Mouse (Mus musculus) ovary, postnatal 14 days (tissue): ENCODE results near the gene Pqlc2.

Source experiments
- DNase-seq: peaks from one replicate; pipeline ENCODE4 v3.0.0; 2022; ENCODE audit warnings: low spot score

Gene Pqlc2

GRCm38 (mm10) chr4:139265783-139266499 is 44.6 kb downstream of the Pqlc2 start:
- DNase-seq = no peak

DNA sequence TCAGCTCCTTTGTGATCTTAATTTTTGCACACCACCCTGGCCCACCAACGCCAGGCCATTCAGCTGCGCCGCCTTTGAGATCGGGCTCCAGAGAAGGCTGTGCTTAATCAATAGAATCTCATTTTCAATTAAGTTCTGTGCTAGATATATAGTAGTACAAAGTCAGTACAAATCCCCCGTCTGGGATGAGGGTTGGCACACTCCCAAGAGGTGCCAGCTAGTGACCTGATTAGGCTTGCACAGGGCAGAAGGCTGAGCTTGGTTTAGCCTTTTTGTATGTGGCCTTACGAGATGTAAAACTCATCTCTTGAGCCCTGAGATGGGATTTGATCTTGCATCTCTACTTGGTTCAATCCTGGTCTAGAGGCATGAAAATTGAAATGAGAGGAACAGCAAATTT is 47.5 kb downstream of the Pqlc2 start:
- DNase-seq = no peak

- no peak for DNase-seq
Measured at GRCm38 (mm10) chr4:139259302-139259871, 51.1 kb downstream of the Pqlc2 start.

DNA sequence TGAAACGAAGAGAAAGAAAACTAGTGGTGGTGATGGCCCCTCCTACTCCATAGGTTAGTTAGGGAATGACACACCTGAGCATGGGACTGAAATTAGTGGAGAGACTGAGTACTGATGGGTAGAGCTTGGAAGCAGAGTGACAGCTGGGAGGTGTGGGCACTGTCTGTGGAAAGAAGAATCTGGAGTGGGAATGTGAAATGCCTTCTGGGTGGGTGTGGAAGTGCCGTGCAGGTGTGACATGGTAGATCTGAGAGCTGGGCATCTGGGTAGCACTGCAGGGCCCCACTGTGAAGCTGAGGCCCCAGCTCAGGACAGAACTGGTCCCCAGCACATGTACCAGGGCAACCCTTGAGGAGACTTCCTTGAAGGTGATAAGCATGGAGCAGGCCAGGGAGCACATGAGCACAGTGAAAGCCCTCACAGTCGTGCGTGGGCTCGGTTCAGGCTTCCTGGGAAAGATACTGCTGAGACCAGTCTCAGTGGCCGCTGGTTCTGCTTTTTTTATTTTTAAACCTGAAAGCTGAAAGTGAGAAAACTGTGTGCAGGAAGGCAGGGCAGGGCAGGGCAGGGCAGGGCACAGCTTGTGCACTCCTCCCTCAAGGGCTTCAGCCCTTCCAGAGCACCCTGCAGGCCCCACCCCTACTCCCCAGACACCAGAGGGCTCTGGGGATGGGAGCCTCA is 51.7 kb downstream of the Pqlc2 start:
- DNase-seq = no peak

GRCm38 (mm10) chr4:139256708-139257107 is 53.8 kb downstream of the Pqlc2 start:
- DNase-seq = no peak

- no peak for DNase-seq
Measured at GRCm38 (mm10) chr4:139256146-139256545, 54.4 kb downstream of the Pqlc2 start.

- DNase-seq = no peak
Measured at GRCm38 (mm10) chr4:139253206-139253605, 57.3 kb downstream of the Pqlc2 start.

GRCm38 (mm10) chr4:139252051-139252760 is 58.3 kb downstream of the Pqlc2 start:
- peak; percentile 76 for DNase-seq

DNA sequence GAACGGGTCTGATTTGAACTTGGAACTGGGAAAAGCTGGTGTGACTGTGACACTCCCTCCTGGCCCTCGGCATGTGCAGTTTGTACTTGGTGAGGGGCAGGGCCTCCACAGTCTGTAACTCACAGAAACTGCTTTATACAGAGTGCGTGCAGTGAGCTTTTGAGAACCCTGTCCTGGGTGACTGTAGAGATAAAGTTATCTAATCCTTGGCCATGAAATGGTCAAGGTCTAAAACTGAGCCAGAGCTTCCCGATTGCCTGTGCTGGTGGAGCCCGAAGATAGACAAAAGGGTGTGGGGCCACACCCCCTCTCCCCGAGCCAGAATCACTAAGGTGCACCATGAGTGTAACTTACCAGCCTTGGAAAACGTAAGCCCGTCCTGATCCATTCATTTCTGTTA is 59.6 kb downstream of the Pqlc2 start:
- no peak for DNase-seq

GRCm38 (mm10) chr4:139250043-139250442 is 60.5 kb downstream of the Pqlc2 start:
- no peak for DNase-seq

GRCm38 (mm10) chr4:139248736-139249135 is 61.8 kb downstream of the Pqlc2 start:
- DNase-seq = no peak

GRCm38 (mm10) chr4:139247966-139248365 is 62.5 kb downstream of the Pqlc2 start:
- no peak for DNase-seq

- no peak for DNase-seq
Measured at GRCm38 (mm10) chr4:139246130-139246877, 64.2 kb downstream of the Pqlc2 start.

- DNase-seq = no peak
Measured at GRCm38 (mm10) chr4:139245534-139245933, 65.0 kb downstream of the Pqlc2 start.

DNA sequence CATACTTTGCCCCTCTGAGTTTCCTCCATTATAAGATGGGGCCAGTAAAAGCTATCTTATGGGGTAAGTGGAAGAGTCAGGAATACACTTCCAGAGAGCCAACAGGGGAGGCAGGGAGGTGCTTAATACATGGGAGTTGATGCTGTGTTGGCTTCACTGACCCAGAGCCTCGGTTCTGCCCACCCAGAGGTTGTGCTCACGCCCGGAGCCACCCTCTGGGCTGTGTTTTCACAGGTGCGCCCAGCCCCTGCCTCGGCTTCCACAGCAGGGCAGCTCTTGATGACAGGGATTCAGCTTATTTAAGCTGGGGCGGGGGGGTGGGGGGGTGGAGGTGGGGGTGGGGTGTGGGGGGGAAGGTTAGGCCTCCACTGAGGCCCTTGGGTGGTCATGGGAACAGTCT is 65.7 kb downstream of the Pqlc2 start:
- DNase-seq = no peak

GRCm38 (mm10) chr4:139244176-139244575 is 66.3 kb downstream of the Pqlc2 start:
- no peak for DNase-seq
